Mouse (Mus musculus): ENCODE data around the gene Myo1b.

Gene Myo1b

DNA sequence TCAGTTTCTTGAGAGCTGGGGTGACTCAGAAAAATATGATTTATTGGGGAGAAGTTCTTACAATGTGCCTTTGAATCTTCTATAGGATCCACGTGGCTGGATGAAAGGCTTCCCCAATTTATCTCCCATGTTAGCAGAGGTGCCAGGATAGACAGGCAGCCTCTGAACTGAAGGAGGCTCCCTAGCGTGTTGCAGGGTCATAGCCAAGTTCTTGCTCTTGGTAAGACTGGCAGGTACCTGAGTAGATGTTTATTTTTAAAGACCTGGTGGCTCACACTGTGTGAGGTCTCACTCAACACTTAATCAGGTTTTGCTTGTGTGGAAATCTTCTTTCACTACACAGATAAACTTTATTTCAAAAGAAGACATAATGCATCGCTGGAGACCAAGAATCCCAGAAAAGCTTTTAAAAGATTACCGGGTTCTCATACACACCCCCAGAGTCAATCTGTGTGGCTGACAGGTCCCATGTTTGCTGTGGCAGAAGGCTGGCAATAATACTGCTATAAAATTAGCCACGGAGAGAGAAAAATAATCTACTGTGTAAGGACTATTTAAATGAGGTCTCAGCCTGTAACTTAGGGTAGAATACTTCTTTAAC lies 176.5 kb downstream of the Myo1b start:
- DNase-seq (ENCODE audit: extremely low read depth, low read depth, low spot score) = no peak

GRCm38 (mm10) chr1:51736822-51737221 lies 179.0 kb downstream of the Myo1b start:
- DNase-seq (ENCODE audit: extremely low read depth, low read depth, low spot score) = no peak

DNA sequence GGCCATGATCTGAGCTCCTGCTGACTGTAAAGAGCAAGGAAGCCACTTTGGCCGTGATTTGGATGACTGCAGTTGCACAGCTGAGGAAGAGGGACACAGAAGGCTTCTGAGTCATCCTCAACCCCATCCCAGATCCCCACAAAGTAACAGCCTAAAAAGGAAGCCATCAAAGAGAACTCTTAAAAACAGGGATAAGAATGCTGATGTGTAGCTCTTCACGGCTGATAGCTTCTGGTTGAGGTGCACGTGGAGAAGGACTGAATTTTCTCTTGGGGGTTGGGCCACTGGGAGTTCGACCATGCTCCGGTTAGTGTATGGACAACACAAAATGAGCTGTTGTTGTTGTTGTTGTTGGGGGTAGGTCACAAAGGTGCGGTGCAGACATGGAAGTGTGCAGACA lies 181.2 kb downstream of the Myo1b start:
- no peak for DNase-seq (ENCODE audit: extremely low read depth, low read depth, low spot score)

DNA sequence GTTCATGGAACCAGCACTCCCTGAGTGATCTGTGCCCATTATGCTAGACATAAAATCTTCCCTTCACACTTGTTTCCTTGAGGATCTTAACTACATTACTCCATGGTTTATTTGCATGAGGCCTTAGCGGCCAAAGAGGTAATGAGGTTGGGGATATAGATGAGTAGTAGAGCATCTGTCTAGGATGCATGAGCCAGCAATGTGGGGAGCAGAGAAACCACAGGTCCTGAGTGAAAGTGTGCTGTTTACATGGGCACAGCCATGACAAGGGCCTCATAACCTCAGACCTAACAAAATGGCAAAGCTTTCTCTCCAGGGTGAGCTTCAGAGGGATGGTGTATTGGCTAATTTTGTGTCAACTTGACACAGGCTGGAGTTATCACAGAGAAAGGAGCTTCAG lies 186.5 kb downstream of the Myo1b start:
- no peak for DNase-seq (ENCODE audit: extremely low read depth, low read depth, low spot score)

DNA sequence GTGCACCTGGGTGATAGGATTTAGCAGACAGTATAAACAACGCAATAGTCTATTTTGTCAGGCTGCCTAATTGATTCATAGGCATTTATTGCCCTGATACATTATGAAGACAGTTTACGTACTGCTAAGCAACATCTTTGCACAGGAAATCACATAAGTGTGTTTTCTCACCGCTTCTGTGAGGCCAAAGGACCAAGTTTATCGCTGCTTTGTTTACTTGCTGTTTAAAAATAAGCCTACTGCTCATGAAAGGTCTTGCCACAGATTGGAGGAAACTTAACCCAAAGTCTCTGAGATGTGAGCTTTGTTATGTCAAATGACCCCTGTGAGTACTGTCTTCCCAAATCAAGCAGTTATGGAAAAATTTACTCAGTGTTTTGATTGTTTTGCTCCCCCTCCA lies 187.1 kb downstream of the Myo1b start:
- no peak for DNase-seq (ENCODE audit: extremely low read depth, low read depth, low spot score)

DNA sequence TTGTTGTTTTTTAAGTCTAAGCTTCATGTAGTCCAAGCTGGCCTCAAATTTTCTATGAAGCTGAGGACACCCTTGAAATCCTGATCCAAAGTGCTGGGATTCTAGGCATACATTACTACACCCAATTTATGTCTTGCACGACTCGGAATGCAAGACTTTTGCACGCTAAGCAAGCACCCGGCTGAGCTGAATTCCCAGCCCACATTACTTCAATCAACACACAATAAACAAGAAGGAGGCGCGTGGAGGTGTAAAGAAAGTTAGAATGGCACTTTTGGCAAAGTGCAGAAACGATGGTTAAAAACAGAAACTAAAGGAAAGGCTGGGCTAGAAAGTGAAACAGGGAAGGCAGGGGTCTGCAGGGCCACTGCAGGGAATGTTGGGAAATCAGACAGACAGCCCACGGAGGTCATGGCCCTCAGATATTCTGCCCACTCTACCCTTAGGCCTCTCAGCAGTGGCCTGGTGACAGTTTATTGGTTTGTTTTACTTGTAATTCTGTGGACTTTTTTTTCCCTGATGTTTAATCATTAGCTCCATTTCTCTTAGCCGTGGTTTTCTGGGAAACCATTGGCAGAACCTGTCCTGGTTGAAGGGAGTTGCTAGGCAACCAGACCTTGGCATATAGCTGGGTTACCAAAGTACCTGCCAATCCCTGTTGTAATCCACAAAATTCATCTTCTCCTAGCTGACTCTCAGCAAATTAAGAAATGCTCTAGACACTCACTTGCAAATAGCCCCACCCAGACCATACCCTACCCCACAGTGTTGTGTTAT lies 195.8 kb downstream of the Myo1b start:
- peak; percentile 18 for DNase-seq (ENCODE audit: extremely low read depth, low read depth, low spot score)

GRCm38 (mm10) chr1:51710831-51711230 lies 205.0 kb downstream of the Myo1b start:
- DNase-seq (ENCODE audit: extremely low read depth, low read depth, low spot score) = no peak

DNA sequence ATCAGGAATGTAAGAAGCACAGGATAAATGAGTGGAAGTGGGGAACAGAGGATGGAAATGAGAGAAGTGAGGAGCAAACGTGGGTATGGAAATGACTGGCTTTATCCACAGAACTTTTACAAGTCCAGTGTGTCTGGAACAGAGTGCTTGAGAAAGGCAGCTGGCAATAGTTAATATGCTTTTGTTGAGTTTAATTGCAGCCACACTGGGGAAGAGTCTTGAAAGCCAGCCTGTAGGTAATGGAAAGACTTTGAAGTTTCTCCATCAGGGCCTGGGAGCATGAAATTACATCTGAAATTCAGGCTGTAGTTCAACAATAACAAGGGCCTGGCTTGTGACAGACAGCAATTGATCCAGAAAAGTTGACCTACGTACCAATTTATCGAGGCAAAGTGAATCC lies 209.8 kb downstream of the Myo1b start:
- peak; percentile 31 for DNase-seq (ENCODE audit: extremely low read depth, low read depth, low spot score)

GRCm38 (mm10) chr1:51704610-51705009 lies 211.3 kb downstream of the Myo1b start:
- no peak for DNase-seq (ENCODE audit: extremely low read depth, low read depth, low spot score)
